Mouse (Mus musculus) midbrain, embryonic 10.5 days (tissue): ENCODE data around the gene Ovch2. TPM values are rescaled to one million over a fixed set of nuclear protein-coding genes. Genes with fewer than 3 reads are reported as not detected.
"Not testable (repeated sequence)": the region's sequence is repeated elsewhere in the genome, so short reads cannot be mapped to it uniquely, and the experiment has no call there.

Experiments
- DNase-seq: peaks from one replicate; pipeline ENCODE4 v3.0.0-alpha.2; 2017; ENCODE audit warnings: low spot score
- H3K27ac ChIP-seq: fragments of 300-500 bp; sonication (generic); replicated peaks from 2 replicates; pipeline ENCODE4 v1.5.1; 2016; ENCODE audit warnings: mild to moderate bottlenecking
- H3K27me3 ChIP-seq: fragments of 300-500 bp; sonication (generic); 2 replicates; pipeline ENCODE4 v1.6.1; 2016; ENCODE audit warnings: low read depth, mild to moderate bottlenecking; ENCODE audit not compliant: poor library complexity, severe bottlenecking
- H3K36me3 ChIP-seq: fragments of 300-500 bp; sonication (generic); 2 replicates; pipeline ENCODE4 v1.6.1; 2016; ENCODE audit warnings: mild to moderate bottlenecking, moderate library complexity
- H3K4me1 ChIP-seq: fragments of 300-500 bp; sonication (generic); 2 replicates; pipeline ENCODE4 v1.6.1; 2016
- H3K4me3 ChIP-seq: fragments of 300-500 bp; sonication (generic); 2 replicates; pipeline ENCODE4 v1.5.1; 2016; ENCODE audit warnings: mild to moderate bottlenecking, moderate library complexity
- H3K9me3 ChIP-seq: fragments of 300-500 bp; sonication (generic); replicated peaks from 2 replicates; pipeline ENCODE4 v1.6.1; 2016; ENCODE audit warnings: mild to moderate bottlenecking
- WGBS: fragments of 180-500 bp; shearing (Covaris S2); methylation state at CpG from one replicate; pipeline ENCODE4 v1.1.7; 2016; 5-methylcytosine and 5-hydroxymethylcytosine counted together
- polyA plus RNA-seq: library from polyadenylated mRNA; unstranded; fragments of >200 nt; fragmentation: Nextera tagmentation; extraction: Ambion mirVana; gene quantifications from 2 replicates; pipeline ENCODE4 v1.2.1, GENCODE M21; 2016

Gene Ovch2
- polyA plus RNA-seq: not detected in 2 replicates

DNA sequence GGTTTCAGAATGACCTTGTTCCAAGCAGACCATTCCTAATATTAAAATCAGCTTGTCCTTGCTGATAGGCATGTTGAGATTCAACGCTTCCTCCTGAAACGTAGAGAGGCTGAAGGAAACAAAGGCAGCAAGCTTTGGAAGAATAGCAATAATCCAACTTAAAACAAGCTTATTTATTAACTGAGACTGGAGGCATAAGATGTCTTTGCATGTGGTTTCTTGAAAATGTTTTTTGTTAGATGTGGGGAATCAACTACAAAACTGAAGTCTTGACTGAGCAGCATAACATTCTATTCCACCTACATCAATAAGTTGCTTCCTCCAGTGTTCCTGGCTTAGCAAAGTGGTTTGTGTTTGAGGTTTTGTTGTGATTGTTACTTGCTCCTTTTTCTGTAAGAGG is at the start of gene Ovch2:
Ovch2 (minus strand) TSS at position 101 of the 400 bp plus-strand sequence.
- Histone ChIP-seq H3K27me3 (no peaks in the 10 kb centered on the region), H3K36me3 (no peaks in the 10 kb centered on the region), H3K9me3 (peaks cover 3% of the 10 kb centered on the region; the same call in 1 of the 2 replicates), H3K4me1 (no peaks in the 10 kb centered on the region), H3K27ac (no peak within 1 kb of the TSS), H3K4me3 (no peak within 1 kb of the TSS)
- 90% methylated on average over 2 of the region's 2 CpGs for WGBS
- no peak for DNase-seq

DNA sequence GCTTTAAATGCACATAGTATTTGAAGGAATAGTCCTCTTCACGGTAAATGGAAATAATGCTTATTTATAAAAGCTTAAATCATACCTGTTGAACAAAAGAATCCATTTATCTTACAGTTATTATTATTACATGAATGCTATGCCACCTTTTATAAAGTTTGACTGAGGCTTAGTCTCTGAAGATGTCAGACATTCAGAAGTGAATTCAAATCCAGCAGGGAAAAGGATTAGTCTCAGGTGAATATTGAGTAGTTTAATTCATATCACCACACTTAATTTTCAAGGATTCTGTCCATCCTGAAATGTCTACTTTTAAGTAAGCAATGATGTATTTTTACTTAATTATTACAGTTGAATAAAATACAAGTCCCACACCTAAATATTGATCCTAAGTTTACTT is 46.4 kb upstream of the Ovch2 start, which contains the start of gene Olfr470:
Olfr470 (minus strand) TSS at position 101 of the 400 bp plus-strand sequence.
- H3K36me3 ChIP-seq, H3K9me3 ChIP-seq, H3K27ac ChIP-seq, H3K27me3 ChIP-seq, H3K4me1 ChIP-seq, DNase-seq, H3K4me3 ChIP-seq: not testable (repeated sequence)
- 87% methylated on average over 1 of the region's 1 CpGs for WGBS

DNA sequence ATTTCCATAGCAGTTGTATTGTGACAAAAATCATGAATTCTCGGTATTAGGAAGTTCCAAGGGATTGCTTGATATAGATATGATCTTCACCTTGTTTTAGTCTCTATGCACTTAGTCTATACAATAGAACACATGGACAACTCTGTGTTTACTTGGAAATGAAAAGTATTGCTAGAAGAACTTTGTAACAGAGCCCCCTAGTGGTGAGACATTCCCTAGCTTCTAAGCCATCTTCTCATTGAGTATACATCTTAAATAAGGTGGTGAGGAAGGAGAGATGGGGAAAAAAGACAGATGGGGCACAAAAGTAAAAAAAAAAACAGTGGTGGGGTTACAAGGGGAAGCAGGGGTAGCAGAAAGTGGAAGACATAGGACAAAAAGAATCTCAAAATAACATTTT is 40.7 kb upstream of the Ovch2 start:
- WGBS: 77% methylated on average over 1 of the region's 1 CpGs
- Histone ChIP-seq H3K27ac (no peak overlapping the region), H3K4me3 (no peak overlapping the region), H3K27me3 (no peaks in the 10 kb centered on the region), H3K4me1 (no peaks in the 10 kb centered on the region), H3K36me3 (no peaks in the 10 kb centered on the region), H3K9me3 (no peaks in the 10 kb centered on the region)
- DNase-seq: no peak

DNA sequence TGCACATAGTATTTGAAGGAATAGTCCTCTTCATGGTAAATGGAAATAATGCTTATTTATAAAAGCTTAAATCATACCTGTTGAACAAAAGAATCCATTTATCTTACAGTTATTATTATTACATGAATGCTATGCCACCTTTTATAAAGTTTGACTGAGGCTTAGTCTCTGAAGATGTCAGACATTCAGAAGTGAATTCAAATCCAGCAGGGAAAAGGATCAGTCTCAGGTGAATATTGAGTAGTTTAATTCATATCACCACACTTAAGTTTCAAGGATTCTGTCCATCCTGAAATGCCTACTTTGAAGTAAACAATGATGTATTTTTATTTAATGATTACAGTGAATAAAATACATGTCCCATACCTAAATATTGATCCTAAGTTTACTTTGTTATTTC is 24.4 kb upstream of the Ovch2 start, which contains the start of gene Olfr469:
Olfr469 (minus strand) TSS at position 101 of the 400 bp plus-strand sequence.
- not testable (repeated sequence) for H3K4me1 ChIP-seq, H3K27me3 ChIP-seq, H3K36me3 ChIP-seq, H3K4me3 ChIP-seq, DNase-seq, H3K27ac ChIP-seq, H3K9me3 ChIP-seq

DNA sequence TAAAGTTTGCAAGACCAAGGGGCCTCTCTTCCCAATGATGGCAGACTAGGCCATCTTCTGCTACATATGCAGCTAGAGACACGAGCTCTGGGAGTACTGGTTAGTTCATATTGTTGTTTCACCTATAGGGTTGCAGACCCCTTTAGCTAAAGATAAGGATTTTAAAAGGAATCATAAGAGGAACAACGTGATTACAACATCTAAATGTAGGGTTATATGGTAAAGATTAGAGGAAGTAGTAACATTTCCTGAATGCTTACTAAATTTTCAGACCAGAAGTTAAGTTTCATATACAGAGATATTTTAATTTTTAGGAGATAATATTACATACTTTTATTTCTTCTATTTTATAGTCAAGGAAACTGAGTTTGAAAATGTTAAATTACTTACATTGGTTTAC is 22.9 kb upstream of the Ovch2 start:
- not testable (repeated sequence) for H3K27ac ChIP-seq

DNA sequence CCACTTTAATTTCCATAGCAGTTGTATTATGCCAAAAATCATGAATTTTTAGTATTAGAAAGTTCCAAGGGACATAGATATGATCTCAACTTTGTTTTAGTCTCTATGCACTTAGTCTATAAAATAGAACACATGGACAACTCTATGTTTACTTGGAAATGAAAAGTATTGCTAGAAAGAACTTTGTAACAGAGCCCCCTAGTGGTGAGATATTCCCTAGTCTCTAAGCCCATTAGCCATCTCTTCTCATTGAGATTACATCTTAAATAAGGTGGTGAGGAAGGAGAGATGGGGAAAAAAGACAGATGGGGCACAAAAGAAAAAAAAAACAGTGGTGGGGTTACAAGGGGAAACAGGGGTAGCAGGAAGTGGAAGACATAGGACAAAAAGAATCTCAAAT is 18.4 kb upstream of the Ovch2 start:
- Histone ChIP-seq H3K27ac (no peak overlapping the region), H3K36me3 (no peaks in the 10 kb centered on the region)
- no peak for DNase-seq

More for the DNA sequence above, 22.9 kb upstream of the Ovch2 start:
- not testable (repeated sequence) for H3K9me3 ChIP-seq, H3K4me1 ChIP-seq, H3K27me3 ChIP-seq, DNase-seq, H3K4me3 ChIP-seq, H3K36me3 ChIP-seq
- whole genome bisulfite sequencing: 70% methylated on average over 2 of the region's 2 CpGs

DNA sequence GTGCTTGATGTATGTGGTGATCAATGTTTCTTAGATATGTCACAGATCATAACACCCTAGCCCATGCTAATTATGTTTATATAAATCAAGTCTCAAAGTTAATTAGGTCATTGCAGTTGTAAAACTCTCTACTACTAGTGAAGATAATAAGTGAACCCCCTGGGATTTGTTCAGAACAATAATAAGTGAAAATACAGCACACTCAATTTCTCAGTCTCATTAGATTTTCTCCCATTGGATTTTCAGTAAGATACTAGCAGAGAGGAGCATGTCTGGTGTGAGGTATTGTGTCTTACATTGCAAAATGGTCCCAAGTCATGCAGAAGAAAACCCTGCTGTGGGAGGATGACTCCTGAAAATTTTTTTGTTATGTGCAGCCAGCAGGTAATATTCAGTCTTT is 11.0 kb upstream of the Ovch2 start, which contains the start of gene Olfr467:
Olfr467 (plus strand) TSS at position 301 of the 400 bp plus-strand sequence.
- no peak for DNase-seq
- no peak within 1 kb of the TSS for H3K4me3 ChIP-seq
- no peaks in the 10 kb centered on the region for H3K9me3 ChIP-seq

More for the DNA sequence above, 18.4 kb upstream of the Ovch2 start:
- Histone ChIP-seq H3K27me3 (no peaks in the 10 kb centered on the region), H3K9me3 (no peaks in the 10 kb centered on the region), H3K4me1 (no peaks in the 10 kb centered on the region), H3K4me3 (no peak overlapping the region)

DNA sequence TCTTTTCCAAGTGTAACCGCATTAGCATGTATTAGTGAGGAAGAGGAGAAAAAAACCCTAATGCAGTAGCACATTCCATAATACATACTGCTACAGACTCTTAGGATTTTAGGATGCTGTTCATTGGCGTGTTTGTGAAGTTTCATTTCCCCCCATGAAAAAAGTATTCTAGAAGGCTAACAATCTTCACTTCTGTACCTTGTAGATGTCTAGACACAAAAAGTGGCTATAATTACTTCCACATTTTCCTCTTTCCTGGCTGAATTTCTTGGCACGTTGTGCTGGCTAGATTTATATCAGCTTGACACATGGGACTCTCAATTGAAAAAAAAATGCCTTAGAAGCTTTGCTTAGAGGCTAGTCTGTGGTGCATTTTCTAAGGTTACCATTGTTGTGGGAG is 1.1 kb upstream of the Ovch2 start:
- H3K36me3 ChIP-seq: no peaks in the 10 kb centered on the region
- H3K4me1 ChIP-seq: no peaks in the 10 kb centered on the region
- no peak overlapping the region for H3K27ac ChIP-seq
- H3K4me3 ChIP-seq: no peak overlapping the region
- no peak for DNase-seq
- H3K9me3 ChIP-seq: peaks cover 3% of the 10 kb centered on the region; the same call in 1 of the 2 replicates
- WGBS: 84% methylated on average over 3 of the region's 3 CpGs
- H3K27me3 ChIP-seq: no peaks in the 10 kb centered on the region

More for the DNA sequence above, 11.0 kb upstream of the Ovch2 start, which contains the start of gene Olfr467:
- Histone ChIP-seq H3K36me3 (no peaks in the 10 kb centered on the region), H3K27me3 (no peaks in the 10 kb centered on the region), H3K27ac (no peak within 1 kb of the TSS), H3K4me1 (no peaks in the 10 kb centered on the region)

DNA sequence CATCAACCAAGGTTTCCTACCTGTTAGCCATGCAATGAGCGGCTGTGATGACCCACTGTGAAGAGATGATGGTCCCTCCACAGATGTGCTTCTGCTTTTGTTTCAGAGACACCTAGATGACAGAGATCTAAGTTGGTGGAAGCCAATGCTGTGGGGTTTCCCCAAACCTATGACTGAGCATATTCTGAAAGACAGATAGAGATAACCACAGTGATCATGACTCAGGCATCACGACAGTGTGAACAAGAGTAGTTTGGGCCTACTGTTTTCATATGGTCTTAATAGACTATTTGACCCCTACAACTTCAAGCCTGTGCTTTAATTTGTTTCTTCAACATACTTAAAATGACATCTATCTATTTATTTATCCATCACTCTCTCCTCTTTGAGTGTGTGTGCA is 4.5 kb downstream of the Ovch2 start:
- no peak for DNase-seq
- Histone ChIP-seq H3K4me1 (no peaks in the 10 kb centered on the region), H3K36me3 (no peaks in the 10 kb centered on the region), H3K9me3 (no peaks in the 10 kb centered on the region), H3K4me3 (no peak overlapping the region), H3K27ac (no peak overlapping the region), H3K27me3 (no peaks in the 10 kb centered on the region)
- WGBS: 85% methylated on average over 2 of the region's 2 CpGs

DNA sequence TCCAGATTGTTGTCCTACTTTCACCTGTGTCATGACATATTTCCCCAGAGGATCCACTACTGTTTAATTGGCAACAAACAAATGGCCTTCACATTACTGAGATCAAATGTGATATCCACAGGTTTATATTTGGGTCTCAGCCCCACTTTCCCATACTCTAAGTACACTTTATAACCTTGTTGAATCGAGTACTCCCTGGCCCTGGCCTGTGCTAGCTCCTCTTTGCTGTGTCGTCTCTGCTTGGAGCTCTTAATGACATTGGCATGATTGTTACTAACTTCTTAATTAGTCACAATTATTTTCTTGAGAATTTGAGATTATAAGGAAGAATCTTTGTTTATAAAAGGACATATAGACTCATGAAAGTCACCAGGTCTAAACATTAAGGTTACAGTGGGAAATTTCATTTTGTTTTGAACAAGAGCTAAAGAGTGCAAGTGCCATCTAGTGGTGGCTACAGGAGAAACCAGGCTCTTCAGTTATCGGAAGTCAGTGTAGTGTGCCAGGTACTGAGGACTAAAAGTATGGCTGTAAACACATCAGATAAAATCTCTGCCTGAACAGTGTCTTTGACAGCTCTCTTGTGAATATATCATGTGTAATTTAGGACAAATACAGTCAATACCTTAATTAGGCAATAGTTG is 12.9 kb downstream of the Ovch2 start:
- 58% methylated on average over 3 of the region's 3 CpGs for WGBS
- Histone ChIP-seq H3K9me3 (no peaks in the 10 kb centered on the region), H3K4me1 (no peaks in the 10 kb centered on the region), H3K27ac (no peak overlapping the region), H3K4me3 (no peak overlapping the region), H3K36me3 (no peaks in the 10 kb centered on the region), H3K27me3 (no peaks in the 10 kb centered on the region)
- no peak for DNase-seq

DNA sequence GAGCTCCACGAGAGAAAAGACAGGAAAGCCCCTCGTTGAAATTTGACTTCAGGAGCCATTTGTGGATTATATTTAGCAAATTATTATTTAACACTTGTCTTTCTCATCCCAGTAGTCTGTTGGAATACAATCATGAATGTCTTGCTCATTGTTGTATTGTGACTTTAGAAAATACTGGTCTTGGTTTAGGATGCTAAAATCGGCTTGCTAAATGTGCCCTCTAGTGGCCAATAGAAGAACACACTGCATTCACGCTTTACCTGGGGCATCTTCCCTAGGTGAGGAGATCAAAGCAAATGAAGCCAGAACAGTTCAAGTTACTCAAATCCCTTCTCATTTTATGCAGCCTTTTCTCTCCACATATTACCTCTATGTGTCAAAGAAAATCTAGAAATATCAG is 21.4 kb downstream of the Ovch2 start:
- H3K27ac ChIP-seq: no peak overlapping the region
- no peaks in the 10 kb centered on the region for H3K4me1 ChIP-seq
- DNase-seq: no peak
- WGBS: 46% methylated on average over 4 of the region's 4 CpGs
- no peak overlapping the region for H3K4me3 ChIP-seq
- H3K36me3 ChIP-seq: no peaks in the 10 kb centered on the region
- H3K27me3 ChIP-seq: no peaks in the 10 kb centered on the region
- no peaks in the 10 kb centered on the region for H3K9me3 ChIP-seq

DNA sequence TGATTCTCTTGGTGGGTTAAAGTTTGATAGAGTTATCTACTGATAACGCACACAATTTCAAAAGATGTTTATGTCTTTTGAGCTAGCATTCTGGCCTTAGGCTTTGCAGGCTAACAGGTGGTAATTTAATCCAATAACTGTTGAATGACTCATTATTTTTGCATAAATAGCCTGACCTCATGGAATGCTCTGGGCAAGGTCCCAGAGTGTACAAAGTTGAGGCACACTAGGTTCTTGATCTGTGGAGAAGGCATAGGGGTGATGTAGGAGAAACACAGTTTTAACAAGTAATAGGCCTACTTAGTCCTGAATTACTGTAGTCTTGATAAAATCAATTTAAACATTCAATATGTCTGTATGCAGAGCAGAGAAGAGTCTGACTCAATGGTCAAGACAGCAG is 22.8 kb downstream of the Ovch2 start:
- Histone ChIP-seq H3K4me3 (no peak overlapping the region), H3K4me1 (no peaks in the 10 kb centered on the region), H3K27me3 (no peaks in the 10 kb centered on the region), H3K27ac (no peak overlapping the region), H3K36me3 (no peaks in the 10 kb centered on the region), H3K9me3 (no peaks in the 10 kb centered on the region)
- no peak for DNase-seq
- 83% methylated on average over 1 of the region's 1 CpGs for WGBS

DNA sequence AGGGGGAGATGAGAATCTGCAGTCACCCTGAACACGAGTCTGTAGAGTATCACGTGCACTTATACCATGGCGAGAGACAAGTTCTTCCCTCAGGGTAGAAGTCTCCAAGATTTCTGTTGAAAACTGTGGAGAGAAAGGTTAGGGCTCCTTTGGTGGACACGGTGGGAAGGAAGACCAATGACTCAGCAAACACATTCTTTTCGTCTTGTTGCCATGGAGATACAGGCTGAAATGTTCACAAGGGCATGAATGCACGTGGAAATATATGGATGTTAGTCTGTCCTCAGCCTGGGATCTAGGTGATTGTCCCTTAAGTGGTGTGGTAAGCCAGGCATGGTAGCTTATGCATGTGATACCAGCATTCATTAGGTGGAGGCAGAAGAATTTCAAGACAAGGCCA is 30.2 kb downstream of the Ovch2 start:
- Histone ChIP-seq H3K4me1 (peaks cover 6% of the 10 kb centered on the region; the same call in 1 of the 2 replicates), H3K4me3 (no peak overlapping the region), H3K27ac (no peak overlapping the region), H3K9me3 (no peaks in the 10 kb centered on the region), H3K36me3 (no peaks in the 10 kb centered on the region), H3K27me3 (no peaks in the 10 kb centered on the region)
- 67% methylated on average over 6 of the region's 6 CpGs for WGBS
- DNase-seq: no peak
